Mouse (Mus musculus) lung, embryonic 14.5 days (tissue): ENCODE measurements around the gene 4931428F04Rik. TPM values are rescaled to one million over a fixed set of nuclear protein-coding genes. Genes with fewer than 3 reads are reported as not detected.
A peak's percentile ranks its signal among the peaks of the same experiment; 100 is the strongest.

Source experiments
- ATAC-seq: fragments of 200-750 bp; cut with Nextera tagmentation; 2 replicates; pipeline ENCODE4 v1.8.0; 2017; ENCODE audit warnings: mild to moderate bottlenecking, moderate TSS enrichment, moderate library complexity; ENCODE audit not compliant: insufficient read depth
- DNase-seq: peaks from one replicate; pipeline ENCODE4 v3.0.0-alpha.2; 2015
- H3K27ac ChIP-seq: fragments of 300-500 bp; sonication (generic); 2 replicates; pipeline ENCODE4 v1.5.1; 2014; ENCODE audit warnings: low read depth, mild to moderate bottlenecking, moderate library complexity
- H3K27me3 ChIP-seq: fragments of 300-500 bp; sonication (generic); 2 replicates; pipeline ENCODE4 v1.6.1; 2014; ENCODE audit warnings: low read length, control low read depth; ENCODE audit not compliant: insufficient read depth
- H3K36me3 ChIP-seq: fragments of 300-500 bp; sonication (generic); 2 replicates; pipeline ENCODE4 v1.6.1; 2014; ENCODE audit warnings: control low read depth; ENCODE audit not compliant: insufficient read depth
- H3K4me1 ChIP-seq: fragments of 300-500 bp; sonication (generic); 2 replicates; pipeline ENCODE4 v1.6.1; 2014; ENCODE audit warnings: antibody characterized with exemption, control low read depth; ENCODE audit not compliant: insufficient read depth
- H3K4me2 ChIP-seq: fragments of 300-500 bp; sonication (generic); 2 replicates; pipeline ENCODE4 v1.6.1; 2014; ENCODE audit warnings: mild to moderate bottlenecking
- H3K4me3 ChIP-seq: fragments of 300-500 bp; sonication (generic); 2 replicates; pipeline ENCODE4 v1.5.1; 2014; ENCODE audit warnings: low read depth, low read length
- H3K9ac ChIP-seq: fragments of 300-500 bp; sonication (generic); 2 replicates; pipeline ENCODE4 v1.6.1; 2014
- H3K9me3 ChIP-seq: fragments of 300-500 bp; sonication (generic); 2 replicates; pipeline ENCODE4 v1.6.1; 2016; ENCODE audit warnings: low read depth, low read length, control low read depth
- CTCF ChIP-seq: IDR thresholded peaks from 2 replicates; pipeline ENCODE4 v1.5.1; 2016; ENCODE audit warnings: antibody characterized with exemption, low read depth
- WGBS: fragments of 180-500 bp; shearing (Covaris S2); extraction: QIAGEN DNeasy Blood & Tissue Kit; methylation state at CpG from one replicate; pipeline ENCODE4 v1.1.7; 2014; 5-methylcytosine and 5-hydroxymethylcytosine counted together
- polyA plus RNA-seq: library from polyadenylated mRNA; unstranded; fragments of >200 nt; fragmentation: Nextera tagmentation; extraction: Ambion mirVana; gene quantifications from 2 replicates; pipeline ENCODE4 v1.2.1, GENCODE M21; 2014

Gene 4931428F04Rik
- polyA plus RNA-seq, 1 experiment from 2014 or later: 9.0 TPM

GRCm38 (mm10) chr8:105266775-105267174 lies 22.9 kb downstream of the 4931428F04Rik start:
- WGBS: 21% methylated on average over 13 of the region's 13 CpGs
- Histone ChIP-seq H3K9me3 (no peaks in the 10 kb centered on the region), H3K27me3 (peaks cover 60% of the 10 kb centered on the region), H3K4me2 (no peak overlapping the region), H3K9ac (no peak overlapping the region), H3K4me1 (peaks cover 30% of the 10 kb centered on the region), H3K36me3 (no peaks in the 10 kb centered on the region), H3K27ac (no peak overlapping the region), H3K4me3 (no peak overlapping the region)
- no peak for ATAC-seq
- TF ChIP-seq CTCF: no peak
- no peak for DNase-seq

GRCm38 (mm10) chr8:105265128-105265527 lies 24.5 kb downstream of the 4931428F04Rik start:
- Histone ChIP-seq H3K4me3 (peak overlapping the region; percentile 71), H3K9ac (peak overlapping the region; percentile 64), H3K27me3 (peaks cover 52% of the 10 kb centered on the region), H3K4me2 (peak overlapping the region; percentile 73), H3K27ac (no peak overlapping the region), H3K36me3 (no peaks in the 10 kb centered on the region), H3K9me3 (no peaks in the 10 kb centered on the region), H3K4me1 (peaks cover 22% of the 10 kb centered on the region)
- 13% methylated on average over 10 of the region's 10 CpGs for WGBS
- ATAC-seq: no peak
- TF ChIP-seq CTCF: no peak
- no peak for DNase-seq

- Histone ChIP-seq H3K9me3 (no peaks in the 10 kb centered on the region), H3K27me3 (peaks cover 51% of the 10 kb centered on the region), H3K4me1 (peaks cover 19% of the 10 kb centered on the region), H3K36me3 (no peaks in the 10 kb centered on the region), H3K4me3 (peak within 1 kb of the TSS; percentile 71), H3K9ac (peak within 1 kb of the TSS; percentile 64), H3K4me2 (peak within 1 kb of the TSS; percentile 73), H3K27ac (no peak within 1 kb of the TSS)
- ATAC-seq (peak; percentile 64; the same call in 1 of the 2 replicates), DNase-seq (peak; percentile 83)
- WGBS: under 1% methylated on average over 54 of the region's 54 CpGs
- peak; percentile 29; the same call in 1 of the 2 replicates for TF ChIP-seq CTCF
Observed at GRCm38 (mm10) chr8:105264024-105264982, 25.4 kb downstream of the 4931428F04Rik start, which contains the start of the genes Tradd and Fbxl8. Gene Tradd (minus strand): TSS chr8:105264609. Gene Fbxl8 (plus strand): TSS chr8:105264648.

- TF ChIP-seq CTCF: no peak
- ATAC-seq (no peak), DNase-seq (no peak)
- Histone ChIP-seq H3K4me2 (peak overlapping the region; percentile 73), H3K4me3 (no peak overlapping the region; the same call in 1 of the 2 replicates), H3K36me3 (no peaks in the 10 kb centered on the region), H3K9ac (no peak overlapping the region), H3K27me3 (peaks cover 51% of the 10 kb centered on the region), H3K4me1 (peaks cover 16% of the 10 kb centered on the region; the same call in 1 of the 2 replicates), H3K27ac (no peak overlapping the region), H3K9me3 (no peaks in the 10 kb centered on the region)
- WGBS: 42% methylated on average over 16 of the region's 16 CpGs
Observed at GRCm38 (mm10) chr8:105263244-105263912, 26.3 kb downstream of the 4931428F04Rik start.

GRCm38 (mm10) chr8:105261326-105261980 lies 28.2 kb downstream of the 4931428F04Rik start:
- ATAC-seq: no peak
- Histone ChIP-seq H3K36me3 (no peaks in the 10 kb centered on the region), H3K9me3 (no peaks in the 10 kb centered on the region), H3K27me3 (peaks cover 38% of the 10 kb centered on the region), H3K27ac (no peak overlapping the region), H3K4me1 (peaks cover 16% of the 10 kb centered on the region; the same call in 1 of the 2 replicates), H3K4me2 (no peak overlapping the region), H3K9ac (no peak overlapping the region), H3K4me3 (no peak overlapping the region)
- DNase-seq: no peak
- 0 out of 2 replicates have a peak, but pooled peaks have one; percentile 8 for TF ChIP-seq CTCF
- WGBS: 86% methylated on average over 12 of the region's 12 CpGs

GRCm38 (mm10) chr8:105260371-105261099 lies 29.1 kb downstream of the 4931428F04Rik start:
- no peak overlapping the region for H3K27ac ChIP-seq
- H3K4me3 ChIP-seq: no peak overlapping the region
- no peak for TF ChIP-seq CTCF
- DNase-seq (no peak), ATAC-seq (no peak)
- no peaks in the 10 kb centered on the region for H3K9me3 ChIP-seq
- H3K27me3 ChIP-seq: peaks cover 33% of the 10 kb centered on the region
- peaks cover 16% of the 10 kb centered on the region; the same call in 1 of the 2 replicates for H3K4me1 ChIP-seq
- no peak overlapping the region for H3K4me2 ChIP-seq
- no peak overlapping the region for H3K9ac ChIP-seq
- WGBS: 67% methylated on average over 7 of the region's 7 CpGs
- H3K36me3 ChIP-seq: no peaks in the 10 kb centered on the region
